Mouse (Mus musculus) T-helper 17 cell (primary cell): ENCODE results near the gene Ttll11.

Experiments used
- in situ Hi-C, 2 experiments: fragments of 300-600 bp; cut with MboI, MseI; formaldehyde crosslinking; loops; 1 replicate in 1 of 2; 2 replicates in 1 of 2; pipeline ENCODE4 v1.15.1; 2025; ENCODE audit warnings: high pct_unique_total_duplicates in 2 of 2

Ttll11 gene

DNA sequence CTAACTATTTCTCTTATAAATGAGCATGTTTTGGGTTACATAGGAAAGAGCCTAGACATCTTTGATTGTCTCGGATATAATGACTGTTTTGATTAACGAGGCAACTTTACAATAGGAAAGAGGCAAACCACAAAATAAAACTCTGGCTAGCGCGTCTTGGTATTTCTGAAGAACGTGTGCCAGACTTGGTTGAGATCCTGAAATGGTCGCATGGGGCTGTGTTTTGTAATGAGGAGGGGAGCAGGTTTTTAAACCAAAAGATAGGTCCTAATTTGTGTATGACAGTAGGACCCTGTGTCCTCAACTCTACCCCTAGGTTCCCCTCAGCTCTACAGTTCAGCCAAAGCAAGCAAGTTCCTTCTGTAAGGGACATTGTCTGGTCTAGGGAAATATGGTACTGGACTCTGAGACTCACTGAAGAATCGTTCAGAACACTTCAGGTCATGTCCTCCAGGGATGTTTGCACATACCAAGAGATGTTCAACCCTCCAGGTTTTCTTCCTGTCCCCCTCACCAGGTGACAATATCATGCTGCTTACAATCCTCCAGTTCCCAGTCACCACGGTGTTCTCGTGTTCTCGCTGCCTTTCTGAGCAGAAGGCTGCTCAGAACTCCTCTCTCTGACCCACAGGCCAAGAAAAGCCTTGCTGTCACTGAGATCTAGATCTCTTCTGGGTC is 147.7 kb downstream of the Ttll11 start:
- in situ Hi-C loops, result no loop called here

DNA sequence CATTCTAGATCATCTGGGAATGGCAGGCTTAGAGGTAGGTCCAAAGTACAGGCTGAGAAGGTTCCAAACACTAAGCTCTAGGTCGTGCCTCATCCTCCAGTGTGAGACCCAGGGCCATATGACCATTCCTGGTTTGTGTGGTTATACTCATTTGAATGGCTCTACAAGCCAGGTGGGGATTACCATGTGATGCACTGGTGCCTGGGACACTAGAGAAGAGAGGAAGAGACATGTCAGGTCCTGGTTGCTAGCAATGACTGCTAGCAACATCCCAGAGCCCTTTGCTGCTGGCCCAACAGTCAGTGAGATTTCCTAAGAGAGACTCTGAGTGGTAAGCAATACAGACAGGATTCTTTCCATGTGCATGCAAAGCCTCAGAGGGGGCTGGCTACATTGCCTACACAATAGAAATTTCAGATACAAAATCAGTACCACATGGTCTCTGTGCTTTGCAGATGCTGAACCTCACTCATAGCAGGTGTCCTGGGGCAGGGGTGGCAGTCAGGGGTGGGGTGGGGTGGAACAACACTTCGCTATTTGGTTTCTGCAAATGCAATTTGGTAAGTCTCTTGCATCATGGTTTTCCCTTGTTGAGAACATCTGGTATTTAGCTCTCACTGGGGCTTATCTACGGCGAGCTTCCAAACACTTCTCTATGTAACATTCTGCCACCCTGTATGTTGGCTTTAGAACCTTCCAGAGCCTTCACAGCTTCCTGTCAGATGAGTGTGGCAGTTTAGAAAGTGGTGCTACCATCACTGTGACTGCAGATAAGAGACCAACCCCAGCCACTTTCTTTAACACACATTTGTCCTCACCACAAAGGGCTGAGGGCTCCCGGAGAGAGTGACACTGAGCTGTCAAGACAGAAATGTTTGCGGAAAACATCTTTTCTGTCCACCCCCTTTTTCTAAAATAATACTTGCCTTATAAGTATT is 148.5 kb downstream of the Ttll11 start:
- in situ Hi-C loops, result no loop called here

DNA sequence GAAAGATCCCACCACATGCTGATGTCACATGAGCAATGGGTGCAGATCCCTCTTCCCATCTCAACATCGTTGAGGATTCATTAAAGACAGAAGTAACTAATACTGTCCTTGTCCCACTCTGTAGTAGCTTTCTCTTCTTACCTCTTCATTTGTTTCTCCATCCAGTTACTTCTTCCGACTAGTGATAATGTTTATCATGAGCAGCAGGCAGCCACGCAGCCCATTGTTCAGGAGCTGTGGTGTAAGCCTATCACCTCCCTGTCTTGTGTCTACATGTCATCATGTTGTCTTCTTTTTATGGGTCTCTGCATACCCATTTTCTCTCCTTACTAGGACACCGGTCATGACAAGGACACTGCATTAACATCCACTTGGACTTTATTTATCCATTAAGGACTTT is 150.6 kb downstream of the Ttll11 start:
- in situ Hi-C loops, result no loop called here

DNA sequence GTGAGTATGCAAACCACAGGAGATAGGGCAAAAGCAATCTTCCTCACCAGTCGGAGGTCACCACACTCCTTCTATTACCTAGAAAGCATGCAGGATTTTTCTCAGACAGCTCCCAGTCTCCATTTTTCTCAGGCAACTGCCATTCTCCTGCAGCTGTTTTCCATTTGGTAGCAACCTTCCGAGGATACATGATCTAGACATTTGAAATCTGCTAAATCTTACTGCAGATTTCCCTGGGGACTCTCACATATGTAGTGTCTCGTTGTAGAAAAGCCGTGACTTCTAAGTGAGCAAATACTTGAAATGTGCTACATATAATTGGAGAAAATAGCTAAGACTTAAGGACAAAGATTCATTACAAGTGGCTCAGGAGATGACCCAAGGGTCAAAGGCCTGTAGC is 151.8 kb downstream of the Ttll11 start:
- in situ Hi-C loops, result no loop called here

DNA sequence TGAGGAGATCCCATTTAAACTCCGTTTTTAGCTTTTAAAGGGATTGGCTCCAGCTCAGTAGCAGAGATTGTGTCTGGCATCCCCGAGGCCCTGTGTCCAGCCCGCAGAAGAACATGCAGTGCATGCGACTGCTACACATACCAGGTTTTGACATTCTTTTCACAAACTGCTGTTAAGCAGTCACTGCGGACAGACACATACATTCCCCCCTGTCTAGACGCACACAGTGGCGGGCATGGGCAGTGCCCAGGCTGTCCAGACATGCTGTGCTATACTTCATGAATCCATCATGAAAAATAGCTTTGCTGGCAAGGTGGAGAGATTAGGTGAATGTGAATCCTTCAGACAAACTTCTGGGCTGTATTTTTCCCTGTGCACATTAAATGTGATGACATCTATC is 154.6 kb downstream of the Ttll11 start:
- in situ Hi-C loops, result no loop called here

DNA sequence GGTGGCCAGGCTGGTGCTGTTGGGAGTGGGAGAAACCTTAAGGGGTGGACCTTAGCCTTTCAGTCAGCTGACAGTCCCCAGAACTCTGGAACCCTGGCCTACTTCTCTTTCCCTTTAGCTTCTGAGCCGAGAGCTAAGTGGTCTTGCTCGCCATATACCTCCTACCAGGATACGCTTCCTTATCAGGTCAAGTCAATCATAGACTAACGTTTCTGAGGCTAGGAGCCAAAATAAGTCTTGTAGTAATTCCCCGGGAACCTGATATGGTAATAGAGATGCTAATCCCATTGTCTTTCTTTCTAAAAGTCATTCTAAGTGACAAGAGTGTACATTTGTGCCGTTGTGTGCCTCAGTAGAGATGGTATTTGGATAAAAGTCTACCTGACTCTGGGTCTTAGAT is 156.1 kb downstream of the Ttll11 start:
- in situ Hi-C loops, result no loop called here

DNA sequence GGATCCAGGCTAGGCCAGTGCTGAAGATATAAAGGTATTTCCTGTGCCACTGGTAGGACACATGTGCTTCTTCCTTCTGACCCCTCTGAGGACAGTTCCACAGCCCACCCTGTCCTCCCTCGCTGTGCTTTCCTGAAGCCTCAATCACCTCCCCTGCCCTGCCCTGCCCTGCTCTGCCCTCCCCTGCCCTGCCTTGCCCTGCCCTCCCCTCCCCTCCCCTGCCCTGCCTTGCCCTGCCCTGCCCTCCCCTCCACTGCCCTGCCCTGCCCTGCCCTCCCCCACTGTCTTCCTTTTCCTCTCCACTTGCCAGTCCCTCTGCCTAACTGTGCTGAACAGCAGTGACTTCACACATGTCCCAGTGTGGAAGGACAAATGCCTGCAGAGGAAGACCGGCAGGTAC is 160.8 kb downstream of the Ttll11 start:
- in situ Hi-C loops, result no loop called here

DNA sequence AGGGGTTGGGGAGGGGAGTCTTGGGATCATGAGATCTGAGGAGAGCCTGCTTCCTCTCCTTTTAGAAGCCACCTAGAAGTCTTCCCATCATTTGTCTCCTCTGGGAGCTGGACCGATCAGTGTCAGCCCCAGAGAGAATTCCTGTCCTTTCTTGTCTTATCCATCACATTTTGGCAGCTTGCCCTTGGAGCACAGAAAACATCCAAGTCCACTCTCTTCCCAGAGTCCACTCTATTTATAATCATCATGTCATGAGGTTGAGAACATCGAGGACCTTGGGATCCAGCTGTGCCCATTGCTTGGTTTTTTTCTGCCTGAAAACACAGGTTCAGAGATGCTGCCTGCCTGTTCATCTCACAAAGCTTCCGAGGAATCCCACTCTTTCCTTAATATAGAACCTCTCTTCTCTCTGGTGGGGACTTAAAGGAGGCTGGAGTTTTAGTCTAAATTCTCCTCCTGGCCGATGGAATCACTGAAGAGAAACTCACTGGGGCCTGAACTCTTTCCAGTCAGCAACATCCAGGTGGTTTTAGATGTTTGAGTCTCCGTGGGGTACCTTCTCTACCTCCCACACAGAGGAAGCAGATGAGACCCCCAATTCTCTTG is 163.6 kb downstream of the Ttll11 start:
- in situ Hi-C loops, result no loop called here

DNA sequence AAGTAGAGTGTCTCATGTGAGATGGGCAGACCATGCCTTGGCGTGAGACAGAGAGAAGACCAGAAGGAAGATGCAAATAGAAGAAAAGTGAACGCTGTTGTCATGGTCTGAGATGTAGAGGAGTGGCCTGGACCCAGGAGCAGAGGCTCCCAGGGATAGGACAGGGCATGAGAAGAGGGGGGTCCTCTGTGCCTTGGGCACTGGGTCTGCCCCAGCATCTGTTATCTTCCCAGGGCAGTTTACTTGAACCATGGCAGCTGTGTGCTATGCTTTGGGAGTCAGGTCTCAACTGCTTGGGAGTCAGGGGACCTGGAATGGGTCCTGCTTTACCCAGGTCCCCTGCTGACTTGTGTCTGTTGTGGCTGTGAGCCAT is 167.2 kb downstream of the Ttll11 start:
- in situ Hi-C loops, result loop anchor here in 1 of 2 experiments (5.0 kb wide), 1 partner anchor 445 kb away; no protein-coding TSS in a partner anchor

DNA sequence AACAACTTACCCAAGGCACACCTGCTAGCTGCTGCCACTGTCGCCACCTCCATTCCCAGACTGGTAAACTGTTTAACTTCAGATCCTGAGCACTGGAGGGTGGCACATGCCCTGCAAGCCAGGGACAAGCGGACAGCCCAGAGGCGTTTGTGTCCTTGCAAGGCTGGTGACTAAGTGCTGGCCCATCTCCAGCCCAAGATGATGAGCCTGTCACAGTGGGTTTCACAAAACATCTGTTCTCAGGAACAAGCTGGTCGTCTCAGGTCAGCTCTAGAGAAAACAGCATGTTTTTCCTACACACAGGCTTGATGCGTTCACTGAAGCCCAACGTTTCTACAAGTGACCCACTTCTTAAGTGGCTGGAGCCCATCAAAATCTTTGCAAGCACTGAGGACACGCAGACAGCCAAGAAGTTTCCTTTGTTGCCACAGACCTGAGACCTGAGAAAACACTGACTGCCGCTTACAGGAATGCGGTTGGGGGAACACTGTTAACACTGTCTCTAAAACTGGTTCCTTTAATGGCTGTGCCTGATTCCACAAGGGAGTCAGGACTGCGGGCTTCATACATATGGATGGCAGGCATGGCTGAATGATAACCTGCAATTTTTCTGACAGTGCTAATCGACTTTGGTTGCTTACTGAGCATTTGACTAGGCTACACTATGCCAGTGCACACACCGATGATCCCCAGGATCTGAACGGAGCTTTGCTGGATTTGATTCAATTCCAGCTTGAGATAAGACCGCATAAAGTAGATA is 167.7 kb downstream of the Ttll11 start:
- in situ Hi-C loops, result loop anchor here in 1 of 2 experiments (5.0 kb wide), 1 partner anchor 445 kb away; no protein-coding TSS in a partner anchor

DNA sequence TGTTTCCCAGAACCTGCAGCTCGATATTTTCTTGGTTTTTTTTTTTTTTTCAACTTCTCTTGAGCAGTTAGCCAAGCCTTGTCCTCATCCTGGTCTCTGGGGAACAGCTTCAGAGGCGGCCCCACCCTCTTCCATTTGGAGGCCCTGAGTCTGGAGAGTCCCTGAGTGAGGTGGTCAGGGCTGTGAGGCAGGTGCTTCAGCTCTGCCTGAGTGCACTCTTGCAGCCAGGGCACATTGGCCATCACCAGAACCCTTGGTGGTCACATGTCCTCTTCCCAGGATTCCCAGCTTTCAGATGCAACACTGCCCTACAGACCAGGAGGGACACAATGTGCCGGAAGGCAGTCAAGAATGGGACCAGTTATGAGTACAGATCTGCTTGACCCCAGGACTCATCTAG is 169.7 kb downstream of the Ttll11 start:
- in situ Hi-C loops, result loop anchor here in 1 of 2 experiments (5.0 kb wide), 1 partner anchor 447 kb away; no protein-coding TSS in a partner anchor

DNA sequence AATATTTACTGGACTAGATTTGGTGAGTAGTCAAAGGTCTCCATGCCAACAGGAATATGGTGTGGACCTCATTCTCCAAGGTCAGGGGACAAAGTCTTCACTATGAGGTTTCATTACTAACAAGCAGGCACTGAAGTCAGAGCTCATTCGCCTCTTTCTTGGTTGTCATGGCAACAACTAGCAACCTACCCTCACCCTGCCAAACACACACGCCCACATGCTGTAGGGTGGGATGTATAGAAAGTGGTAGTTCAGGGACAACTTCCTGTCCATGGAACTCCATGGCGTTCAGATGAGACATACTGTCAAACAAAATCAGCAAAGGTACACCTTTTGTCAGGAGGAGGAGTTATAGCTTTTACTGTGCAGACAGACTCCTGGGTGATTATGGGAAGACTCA is 170.6 kb downstream of the Ttll11 start:
- in situ Hi-C loops, result no loop called here

DNA sequence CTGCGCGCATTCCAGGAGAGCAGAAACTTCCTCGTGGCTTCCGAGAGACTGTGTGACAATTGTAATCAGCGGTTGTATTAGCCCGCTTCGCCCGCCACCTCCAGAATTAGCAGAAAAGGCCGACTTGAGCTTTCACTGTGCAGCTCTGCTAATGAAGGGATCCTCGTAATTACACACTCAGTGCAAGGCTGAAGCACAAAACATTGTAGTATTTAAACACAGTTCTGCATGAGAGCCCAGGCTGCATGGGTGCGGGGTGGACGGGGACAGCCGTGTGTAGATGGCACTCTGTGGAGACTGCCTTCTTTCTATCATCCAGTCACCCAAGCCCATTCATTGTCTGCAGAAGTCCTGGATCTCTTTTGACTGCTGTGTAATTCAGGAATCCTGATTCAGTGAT is 173.8 kb downstream of the Ttll11 start:
- in situ Hi-C loops, result no loop called here

DNA sequence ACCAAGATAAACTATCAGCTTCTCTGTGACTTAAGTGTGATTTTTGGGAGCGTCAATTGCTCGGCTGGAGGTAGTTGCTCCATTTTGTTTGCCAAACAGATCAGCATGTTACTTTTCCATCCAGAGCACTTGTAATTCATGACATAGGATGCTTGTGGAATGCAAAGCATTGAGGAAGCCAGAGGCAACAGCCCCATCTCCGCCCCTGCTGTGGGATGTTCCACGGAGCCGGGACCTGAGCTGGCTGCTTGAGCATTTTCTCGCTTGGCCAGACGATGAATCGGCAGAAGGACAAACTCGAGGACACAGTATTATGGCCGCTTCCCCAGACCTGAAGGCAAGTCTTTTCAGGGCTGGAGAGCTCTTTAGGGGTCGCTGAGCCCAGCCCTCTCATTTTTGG is 176.6 kb downstream of the Ttll11 start:
- in situ Hi-C loops, result no loop called here

DNA sequence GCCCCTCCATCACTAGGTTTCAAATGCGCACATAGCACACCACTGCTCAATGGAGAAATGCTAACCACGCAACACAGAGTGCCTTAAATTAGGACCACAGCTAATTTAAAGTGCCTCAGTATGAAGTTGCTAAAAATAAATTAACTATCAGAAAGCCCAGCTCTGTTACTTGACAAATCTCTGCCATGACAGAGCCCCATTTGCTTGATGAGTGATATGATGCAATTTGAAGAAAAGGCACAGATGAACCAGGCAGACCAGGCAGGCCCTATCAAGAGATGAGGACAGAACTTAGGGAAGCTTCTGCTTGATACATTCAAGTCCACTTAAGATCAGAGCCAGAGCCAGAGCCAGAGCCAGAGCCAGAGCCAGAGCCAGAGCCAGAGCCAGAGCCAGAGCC is 178.0 kb downstream of the Ttll11 start:
- in situ Hi-C loops, result no loop called here

DNA sequence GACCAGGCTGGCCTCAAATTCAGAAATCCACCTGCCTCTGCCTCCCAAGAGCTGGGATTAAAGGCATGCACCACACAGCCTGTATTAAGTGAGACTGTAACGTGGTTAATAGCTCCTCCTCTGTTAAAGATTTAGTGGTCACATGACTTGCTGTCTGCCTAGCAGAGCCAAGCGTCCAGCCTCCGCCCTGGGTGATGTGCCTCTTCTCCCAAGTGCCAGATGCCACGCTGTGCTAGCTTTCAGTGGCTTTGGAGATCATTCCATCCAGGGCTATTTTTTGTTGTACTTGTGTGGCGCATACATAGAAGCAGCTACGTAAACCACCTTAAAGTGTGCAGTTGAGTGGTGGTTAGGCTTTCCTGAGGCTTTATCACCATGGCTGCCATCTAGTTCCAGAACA is 180.6 kb downstream of the Ttll11 start:
- in situ Hi-C loops, result no loop called here

DNA sequence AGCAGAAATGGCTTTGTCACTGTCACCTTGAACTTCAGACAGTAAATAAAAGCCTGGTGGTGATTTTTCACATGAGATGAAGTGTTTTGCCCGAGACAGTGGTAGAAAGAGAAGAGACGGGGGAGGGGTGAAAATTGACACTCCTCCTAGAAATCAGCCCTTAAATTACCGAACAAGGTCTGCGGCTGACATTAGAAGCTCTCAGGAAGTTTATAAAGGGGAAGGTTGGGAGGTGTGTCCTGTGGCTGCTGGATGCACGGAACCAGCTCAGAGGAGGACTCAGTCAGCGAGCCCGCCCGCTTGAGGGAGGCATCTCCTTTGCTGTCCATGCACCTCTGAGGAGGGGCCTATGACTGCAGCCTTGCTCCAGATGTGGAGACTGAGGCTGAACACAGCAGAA is 181.7 kb downstream of the Ttll11 start:
- in situ Hi-C loops, result no loop called here

DNA sequence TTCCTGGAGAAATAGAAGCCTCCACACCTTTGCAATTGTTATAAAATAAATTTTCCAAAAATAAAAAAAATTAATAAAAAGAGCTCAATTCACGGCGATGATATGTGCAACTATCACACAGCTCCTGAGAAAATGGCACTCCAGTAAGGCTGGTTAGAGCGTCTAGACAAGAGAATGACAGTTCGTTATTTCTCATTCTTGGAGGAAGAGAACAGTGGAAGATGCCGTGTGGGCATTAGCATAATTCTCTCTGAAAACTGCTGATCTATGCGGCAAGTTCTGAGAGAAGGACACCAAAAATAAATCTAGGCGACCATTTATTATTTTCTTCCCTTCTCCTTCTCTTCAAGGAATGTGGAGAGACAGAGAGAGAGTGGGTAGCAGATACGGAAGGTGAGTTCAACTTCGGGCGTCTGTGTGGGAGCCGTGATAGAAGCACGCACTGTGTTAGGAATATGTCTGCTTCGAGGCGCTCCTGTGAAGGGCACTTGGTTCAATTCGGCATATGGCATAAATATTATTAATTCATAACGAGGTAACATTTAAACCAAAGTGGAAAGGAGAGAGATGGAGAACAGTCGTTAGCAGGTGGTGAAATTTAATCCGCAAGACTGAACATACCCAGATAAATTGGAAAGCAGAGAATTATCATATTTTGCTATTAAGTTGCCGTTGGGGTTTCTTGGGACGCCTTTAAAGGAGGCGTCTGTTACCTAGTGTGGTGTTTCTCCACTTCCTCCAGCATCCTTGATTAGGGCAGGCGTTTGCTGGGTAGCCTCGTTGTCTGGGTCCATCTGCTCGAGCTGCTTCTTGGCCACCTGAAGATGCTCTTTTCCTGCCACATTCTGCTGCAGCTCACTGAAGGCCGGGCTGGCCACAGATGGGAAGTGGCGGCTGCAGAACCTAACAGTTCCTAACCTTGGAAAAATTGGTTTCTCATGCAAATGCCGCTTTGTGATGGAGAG is 190.1 kb downstream of the Ttll11 start:
- in situ Hi-C loops, result no loop called here

DNA sequence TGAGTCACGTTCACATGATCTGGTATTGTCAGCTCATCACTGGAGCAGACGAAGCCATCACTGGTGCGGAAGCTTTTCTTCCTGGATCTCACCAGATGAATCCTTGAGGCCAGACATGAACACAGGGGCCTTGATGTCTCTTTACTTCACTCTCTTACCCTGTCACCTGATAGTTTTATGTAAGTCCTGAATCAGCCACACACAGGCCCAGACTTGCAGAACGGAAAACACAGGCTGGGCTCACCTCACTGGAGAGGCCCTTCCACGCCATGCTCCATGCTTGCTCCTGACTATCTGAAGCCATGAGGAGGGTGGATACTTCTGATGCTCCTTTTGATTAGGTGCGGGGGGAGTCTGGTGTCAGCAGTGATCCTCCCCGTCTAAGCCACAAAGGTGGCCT is 193.8 kb downstream of the Ttll11 start:
- in situ Hi-C loops, result no loop called here

DNA sequence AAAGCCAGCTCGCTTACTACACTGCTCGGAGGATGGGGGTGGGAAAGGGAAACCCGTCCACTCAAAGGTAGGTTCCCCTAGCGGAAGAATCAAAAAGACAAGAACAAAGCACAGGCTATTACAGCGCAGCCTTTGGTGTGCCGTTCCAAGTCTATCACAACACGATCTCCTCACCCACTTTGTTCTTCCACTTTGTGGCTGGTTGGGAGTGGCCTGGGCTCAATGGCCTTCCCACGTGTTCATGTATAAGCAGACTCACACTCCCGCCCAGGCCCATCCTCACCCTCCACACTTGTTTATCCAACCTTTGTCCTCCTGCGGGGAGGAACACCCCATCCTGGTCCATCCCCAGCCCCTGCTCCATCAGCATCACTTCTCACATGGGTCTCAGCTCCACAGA is 196.3 kb downstream of the Ttll11 start:
- in situ Hi-C loops, result no loop called here

DNA sequence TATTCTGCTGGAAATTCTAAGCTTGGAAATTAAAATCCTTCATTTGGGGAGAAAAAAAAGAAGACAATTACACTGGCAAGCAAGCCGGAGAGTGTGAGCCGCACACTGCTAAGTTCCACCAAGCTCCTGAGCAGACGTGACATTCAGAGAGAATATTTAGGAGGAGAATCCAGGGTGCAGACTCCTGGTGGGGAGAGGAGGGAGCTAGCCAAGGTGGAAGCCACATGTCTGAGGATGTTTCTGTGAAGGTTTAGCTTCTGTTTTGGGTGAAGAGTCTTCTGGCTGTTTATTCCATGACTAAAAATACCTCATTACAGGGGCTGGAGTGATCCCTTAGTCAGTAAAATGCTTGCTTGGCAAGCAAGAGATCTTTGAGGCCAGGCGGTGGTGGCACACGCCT is 200.4 kb downstream of the Ttll11 start:
- in situ Hi-C loops, result no loop called here
